Mouse (Mus musculus): ENCODE results near the gene Ptprd.

- TF ChIP-seq CTCF (conservative IDR thresholded peaks at IDR 0.05; ENCODE audit: low read length) = no peak
- no peak for TF ChIP-seq NANOG (IDR thresholded peaks at IDR 0.05; ENCODE audit: borderline replicate concordance, low read length)
Observed at GRCm38 (mm10) chr4:76325646-76326045, 1886.1 kb downstream of the Ptprd start.
